Mouse (Mus musculus): ENCODE results near the gene Capzb.

Gene Capzb

DNA sequence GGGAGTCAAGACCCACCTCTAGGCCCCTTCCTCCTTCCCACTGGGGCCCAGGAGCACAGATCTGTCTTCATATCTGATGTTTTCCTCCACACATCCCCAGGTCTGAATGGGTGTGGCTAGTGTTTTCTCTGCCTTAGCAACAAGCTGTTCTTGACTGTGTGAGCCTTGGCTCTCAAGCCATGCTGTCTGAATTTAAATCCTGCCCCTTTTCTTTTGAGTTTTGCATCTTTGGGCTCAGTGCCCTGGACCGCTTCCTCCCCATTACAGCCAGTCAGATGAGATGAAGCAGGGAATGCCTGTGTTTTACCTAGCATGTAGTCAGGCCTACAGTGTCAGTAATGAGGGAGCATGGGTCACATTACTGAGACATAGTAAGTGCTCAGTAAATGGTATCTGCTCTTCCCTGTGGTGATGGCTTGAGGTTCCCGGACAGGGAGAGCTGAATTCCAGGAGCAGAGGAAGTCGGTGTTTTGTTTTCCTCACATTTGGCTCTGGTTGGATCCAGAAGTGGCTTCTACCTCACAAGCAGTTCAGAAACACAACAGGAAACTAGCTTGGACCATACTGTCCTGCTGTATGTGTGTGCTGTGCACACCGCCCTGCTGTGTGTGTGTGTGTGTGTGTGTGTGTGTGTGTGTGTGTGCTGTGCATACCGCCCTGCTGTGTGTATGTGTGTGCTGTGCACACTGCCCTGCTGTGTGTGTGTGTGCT lies 16.6 kb downstream of the Capzb start:
- no peak for DNase-seq

DNA sequence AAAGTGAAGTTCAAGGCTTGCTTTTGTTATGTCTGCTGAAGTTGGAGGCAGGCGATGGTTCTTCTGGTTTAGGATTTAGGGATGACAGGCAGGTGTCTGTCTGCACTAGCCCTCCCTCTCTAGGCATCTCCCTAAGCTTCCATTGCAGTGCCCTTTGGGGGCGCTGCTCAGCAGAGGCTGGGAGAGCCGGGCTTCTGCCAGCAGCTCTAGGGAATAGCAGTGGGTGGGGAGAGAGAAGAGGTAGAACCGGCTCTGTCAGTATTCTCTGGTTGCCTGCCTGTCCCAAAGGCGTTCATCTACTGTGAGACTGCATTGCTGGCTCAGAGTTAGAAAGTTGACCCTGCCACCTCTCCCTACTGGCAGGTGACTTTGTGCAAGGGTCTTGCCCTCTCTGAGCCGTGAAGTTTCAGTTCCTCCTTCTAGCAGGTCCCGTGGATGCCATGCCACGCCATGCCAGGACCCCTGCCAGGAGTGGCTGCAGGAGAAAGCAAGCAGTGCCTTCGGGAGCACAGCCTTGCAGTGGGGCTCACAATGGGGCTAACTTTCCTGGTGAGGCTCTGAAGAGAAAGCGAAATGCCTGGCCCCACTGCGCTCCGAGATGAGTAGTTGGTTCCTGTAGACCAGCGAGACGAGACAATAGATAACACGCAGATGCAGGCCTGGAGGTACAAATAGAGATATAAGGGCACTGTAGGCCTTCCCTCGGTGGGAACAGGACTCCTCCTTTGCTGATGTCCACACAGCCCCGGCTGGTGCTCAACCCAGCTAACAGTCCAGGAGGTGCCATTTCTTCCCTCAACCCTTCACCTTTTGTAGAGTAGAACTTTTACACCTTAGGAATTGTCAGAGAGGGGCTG lies 19.5 kb downstream of the Capzb start:
- DNase-seq = peak; percentile 54

DNA sequence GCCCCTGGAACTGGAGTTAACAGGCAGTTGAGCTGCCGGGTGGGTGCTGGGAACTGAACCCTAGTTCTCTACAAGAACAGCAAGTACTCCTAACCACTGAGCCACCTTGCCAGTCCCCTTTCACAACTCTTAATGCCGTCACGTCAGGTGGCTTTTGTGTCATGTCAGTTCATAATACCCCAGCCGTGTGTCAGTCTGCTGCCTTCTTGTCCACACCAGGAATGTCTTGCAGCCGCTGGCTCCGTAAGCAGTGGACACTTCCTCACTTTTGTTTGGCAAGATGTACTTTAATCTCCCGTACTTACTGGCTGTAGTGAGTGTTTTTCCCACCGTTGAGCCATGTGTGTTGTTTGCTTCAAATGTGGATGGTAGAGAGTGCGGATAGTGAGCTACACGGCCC lies 20.4 kb downstream of the Capzb start:
- DNase-seq = no peak

DNA sequence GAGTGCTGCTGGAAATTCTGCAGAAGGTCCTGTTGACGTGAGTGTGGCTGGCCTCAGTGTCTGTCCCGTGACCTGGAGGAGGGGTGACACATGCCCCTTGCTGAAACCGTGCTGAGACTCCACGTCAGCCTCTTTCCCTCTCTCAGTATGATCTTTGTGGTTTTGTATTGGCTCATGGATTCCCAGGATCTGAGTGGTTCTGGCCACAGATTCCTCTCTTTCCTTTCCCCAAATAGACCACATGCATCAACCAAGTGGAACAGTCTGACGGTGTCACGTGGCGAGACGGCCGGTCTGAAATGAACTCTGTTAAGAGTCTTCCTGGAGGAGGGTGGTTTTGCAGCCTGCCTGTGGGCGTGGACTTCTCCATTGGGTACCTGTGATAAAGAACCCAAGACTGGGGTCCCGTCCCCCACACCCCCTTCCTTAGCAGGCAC lies 21.3 kb downstream of the Capzb start:
- peak; percentile 67 for DNase-seq

DNA sequence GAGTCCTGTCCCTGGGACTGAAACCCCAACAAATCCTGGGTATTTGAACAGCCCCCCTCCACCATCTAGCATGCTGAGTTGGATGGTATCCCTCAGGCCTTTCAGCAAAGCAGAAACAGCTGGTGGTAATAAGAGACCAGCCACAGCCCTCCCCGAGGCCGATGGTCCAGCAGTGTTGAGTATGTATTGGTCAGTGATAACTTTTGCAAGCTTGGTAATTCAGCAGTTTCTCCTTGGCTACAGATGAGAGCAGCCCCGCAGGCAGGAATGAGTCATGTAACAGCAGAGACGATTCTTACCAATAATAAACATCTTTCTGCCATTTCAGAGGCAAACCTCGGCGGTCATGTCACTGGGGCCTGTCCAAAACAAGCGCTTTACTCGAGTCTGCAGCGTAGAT lies 23.9 kb downstream of the Capzb start:
- DNase-seq = no peak

DNA sequence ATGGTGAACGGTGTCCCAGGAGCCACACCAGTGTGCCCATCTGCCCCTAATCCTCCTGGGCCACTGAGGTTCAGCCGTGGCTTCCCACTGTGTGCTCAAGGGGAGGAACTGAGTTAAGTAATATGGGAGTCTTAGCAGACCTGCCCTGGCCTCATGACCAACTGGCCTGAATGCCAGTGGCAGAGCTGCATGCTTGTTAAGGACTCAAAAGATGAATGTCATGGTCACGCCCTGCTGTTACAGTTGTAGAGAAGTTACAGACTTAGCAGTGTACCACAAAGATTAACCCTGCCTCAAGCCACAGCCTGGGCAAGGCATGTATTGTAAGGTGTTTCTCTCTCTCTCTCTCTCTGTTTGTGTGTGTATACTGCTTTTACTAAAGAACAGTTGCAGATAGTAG lies 25.8 kb downstream of the Capzb start:
- no peak for DNase-seq

DNA sequence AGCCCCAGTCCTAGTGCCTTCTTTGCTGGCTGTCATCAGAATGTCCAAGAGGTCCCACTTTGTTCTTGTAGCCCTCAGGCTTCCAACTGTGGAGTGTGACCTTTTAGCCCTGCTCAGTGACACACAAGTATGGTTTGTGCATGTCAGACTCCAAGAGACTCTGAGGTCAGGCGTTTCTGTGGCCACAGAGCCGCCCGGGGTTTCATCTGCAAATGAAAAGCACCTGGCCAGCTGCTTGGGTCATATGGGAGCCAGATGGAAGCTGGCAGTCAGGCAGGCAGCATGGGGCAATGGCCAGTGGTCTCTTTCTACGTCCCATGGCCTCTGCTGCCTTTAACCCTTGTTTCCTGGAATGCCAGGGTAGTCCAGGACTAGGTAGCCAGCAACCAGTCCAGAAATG lies 27.0 kb downstream of the Capzb start:
- DNase-seq = no peak

DNA sequence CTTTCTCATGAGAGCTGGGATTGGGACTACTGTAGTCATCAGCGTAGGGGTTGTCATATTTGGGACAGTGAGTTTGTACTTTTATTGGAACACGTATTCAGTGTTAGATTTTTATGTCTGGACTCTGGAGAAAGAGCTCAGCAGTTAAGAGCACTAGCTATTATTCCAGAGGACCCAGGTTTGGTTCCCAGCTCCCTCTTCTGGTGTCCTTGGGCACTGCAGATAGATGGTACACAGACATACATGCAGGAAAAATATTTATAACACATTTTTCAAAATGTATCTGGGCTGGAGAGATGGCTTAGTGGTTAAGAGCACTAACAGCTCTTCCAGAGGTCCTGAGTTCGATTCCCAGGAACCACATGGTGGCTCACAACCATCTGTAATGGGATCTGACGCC lies 28.3 kb downstream of the Capzb start:
- no peak for DNase-seq

DNA sequence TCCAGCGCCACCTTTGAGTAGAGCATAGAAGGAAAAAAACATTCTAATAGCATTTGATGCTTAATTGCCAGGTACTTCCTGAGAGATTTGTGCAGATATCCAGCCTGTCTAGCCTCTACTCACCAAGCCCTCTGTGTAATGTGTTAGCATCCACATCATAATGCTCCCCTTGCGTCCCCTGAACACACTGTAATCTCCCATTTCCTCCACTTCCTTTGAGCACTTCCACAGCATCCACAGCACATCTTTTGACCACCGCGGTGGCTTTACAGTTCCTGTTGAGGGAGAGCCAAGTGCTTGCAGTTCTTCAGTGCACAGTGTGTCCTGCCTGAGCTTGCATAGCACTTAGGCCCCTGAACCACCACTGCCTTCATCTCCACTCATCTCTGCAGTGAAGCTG lies 29.1 kb downstream of the Capzb start:
- no peak for DNase-seq

DNA sequence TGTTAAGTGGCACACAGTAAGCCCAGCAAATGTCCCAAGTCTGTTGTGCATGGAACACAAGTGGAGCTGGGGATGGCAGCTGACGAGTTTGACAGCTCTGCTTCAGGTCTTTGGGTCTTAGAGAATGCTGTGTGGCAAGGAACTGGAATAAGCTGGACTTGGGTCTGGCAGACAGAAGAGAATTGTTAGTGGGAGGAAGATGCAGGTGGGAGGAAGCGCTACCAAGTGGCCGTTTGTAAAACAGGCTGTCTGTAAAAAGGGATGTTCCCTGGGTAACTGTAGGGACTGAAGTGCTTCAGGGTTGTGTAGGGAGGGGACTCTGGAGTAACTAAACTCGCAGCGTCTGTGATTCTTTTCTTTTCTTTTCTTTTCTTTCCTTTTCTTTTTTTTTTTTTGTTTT lies 32.4 kb downstream of the Capzb start:
- no peak for DNase-seq

DNA sequence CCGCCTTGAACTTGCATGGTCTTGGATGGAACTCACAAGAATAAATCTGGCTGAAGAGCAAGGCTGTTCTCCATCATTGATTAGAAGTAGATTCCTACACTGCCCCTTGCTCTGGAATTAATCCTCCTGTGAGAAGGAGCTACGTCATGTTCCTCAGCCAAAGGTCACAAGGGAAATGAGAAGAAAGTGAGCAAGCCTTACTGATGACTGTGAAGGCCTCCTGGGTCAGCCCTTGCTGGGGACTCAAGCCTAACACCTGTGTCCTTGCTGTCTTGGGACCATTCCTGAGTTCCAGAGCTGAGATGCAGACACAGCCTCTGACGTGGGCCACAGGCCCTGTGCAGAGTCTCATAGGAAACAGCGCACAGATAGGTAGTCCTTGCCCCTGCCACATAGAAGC lies 33.2 kb downstream of the Capzb start:
- DNase-seq = no peak

DNA sequence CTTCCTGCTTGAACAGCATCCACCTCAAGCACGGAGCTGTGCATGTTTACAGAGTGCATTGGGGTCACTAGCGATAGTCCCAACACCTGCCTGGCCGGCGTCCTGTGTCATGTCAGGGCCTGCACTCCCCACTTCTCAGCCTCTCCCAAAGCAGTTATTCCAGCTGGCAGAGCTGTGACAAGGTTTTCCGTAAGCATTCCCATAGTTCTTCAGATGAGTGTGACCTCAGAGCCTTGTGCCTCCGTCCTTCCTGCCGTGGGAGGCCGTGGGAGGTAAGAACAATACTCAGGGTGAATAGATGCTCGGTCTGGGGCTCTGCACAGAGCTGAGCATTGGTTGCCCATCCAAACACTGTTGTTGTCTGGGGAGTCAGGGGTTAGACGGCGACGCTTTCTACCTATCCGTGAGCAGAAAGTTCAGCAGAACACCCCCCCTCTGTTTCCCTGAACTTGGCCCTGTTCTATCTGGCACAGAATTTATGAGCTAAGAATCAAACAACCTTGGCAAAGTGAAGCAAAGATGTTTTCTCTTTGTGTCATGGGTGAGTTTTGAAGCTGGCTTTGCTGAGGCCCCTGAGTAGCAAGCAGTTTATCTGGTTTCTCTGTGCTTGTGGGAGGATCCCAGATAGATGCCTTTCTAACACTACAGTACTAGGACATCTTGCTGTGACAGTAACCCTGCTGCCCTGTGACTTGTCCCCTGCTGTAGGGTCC lies 34.0 kb downstream of the Capzb start:
- no peak for DNase-seq

DNA sequence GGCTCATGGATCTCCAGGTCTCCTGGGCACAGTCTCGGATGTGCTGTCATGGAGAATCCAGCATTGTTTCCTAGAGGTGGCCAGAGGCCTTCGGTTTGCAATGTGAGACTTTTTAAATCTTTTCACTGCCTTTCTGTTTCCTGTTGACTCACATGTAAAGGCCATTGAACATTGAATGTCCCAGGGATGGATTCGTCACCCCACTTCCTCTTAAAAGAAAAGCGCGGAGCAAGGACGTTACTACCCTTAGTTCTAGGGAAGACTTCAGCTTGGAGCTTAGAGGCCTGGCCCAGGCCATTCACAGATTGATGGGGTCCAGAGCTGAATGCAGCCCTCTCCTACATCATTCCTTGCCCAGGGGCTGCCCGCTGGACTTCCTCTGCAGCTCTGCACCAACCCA lies 35.2 kb downstream of the Capzb start:
- no peak for DNase-seq

DNA sequence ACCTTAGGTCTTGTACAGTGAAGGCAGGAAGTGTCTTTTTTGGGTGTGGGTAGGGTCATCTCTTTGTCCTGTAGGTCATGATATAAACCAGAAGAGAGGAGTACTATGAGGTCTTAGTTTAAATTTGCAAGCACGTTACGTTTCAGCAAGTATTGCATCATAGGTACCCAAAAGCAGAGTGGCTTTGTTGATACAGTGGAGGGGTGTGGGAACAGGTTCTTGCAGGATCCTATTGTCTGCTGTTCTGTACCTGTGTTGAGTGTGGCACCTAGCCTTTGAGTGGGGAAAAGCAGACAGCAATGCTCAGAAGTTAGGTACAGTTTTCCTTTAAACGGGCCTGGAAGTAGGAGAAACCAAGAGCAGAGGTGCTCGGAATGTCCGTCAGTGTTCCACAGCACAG lies 36.6 kb downstream of the Capzb start:
- DNase-seq = no peak

DNA sequence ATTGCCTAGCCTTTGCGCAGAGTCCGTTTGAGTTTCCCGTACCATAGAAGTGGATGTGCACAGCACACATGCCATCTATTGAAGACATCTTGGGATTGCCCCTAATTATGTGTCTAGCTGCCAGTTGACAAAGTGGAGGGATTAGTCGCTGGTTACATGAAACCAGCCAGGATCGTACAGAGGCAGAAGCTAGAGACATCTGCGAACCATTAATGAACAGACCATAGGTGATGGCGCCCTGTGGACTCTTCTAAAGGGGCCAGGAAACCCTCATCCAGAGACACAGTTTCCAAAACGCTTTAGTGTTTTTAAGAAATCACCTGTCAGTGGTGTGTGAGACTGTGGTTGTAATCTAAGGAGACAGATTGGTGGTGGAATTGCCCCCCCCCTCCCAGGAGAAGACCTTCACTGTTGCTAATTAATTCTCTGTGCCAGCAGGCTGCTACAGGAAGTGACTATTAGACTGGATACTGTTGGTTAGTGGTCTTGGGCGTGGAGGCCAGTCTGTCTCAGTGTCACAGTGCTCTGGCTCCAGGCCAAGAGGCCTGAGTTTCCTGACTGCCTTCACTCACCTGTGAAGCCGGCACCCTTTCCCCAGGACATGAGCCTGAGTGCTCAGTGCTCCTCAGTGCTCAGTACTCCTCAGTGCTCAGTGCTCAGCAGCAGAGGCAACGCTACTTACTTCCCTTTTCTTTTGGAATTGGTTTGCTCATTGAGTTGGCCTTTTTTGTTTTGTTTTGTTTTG lies 37.8 kb downstream of the Capzb start:
- no peak for DNase-seq

DNA sequence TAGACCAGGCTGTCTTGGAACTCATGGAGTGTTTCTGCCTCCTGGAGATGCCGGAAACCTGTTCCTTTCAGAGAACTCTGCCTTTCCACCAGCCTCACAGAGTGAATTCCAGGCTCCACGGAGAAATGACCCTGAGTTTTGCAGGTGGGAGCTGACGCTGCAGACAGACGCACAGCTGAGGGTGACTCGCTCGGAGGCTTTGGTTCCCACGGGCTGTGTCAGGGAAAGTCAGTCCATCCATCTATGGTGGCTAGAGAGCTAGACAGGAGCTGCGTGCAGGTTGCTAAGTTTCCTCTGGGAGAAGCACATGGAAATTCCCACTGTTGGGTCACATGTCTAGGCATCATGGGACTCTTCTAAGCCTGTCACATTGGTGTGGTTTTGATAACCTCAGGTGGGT lies 38.5 kb downstream of the Capzb start:
- no peak for DNase-seq

DNA sequence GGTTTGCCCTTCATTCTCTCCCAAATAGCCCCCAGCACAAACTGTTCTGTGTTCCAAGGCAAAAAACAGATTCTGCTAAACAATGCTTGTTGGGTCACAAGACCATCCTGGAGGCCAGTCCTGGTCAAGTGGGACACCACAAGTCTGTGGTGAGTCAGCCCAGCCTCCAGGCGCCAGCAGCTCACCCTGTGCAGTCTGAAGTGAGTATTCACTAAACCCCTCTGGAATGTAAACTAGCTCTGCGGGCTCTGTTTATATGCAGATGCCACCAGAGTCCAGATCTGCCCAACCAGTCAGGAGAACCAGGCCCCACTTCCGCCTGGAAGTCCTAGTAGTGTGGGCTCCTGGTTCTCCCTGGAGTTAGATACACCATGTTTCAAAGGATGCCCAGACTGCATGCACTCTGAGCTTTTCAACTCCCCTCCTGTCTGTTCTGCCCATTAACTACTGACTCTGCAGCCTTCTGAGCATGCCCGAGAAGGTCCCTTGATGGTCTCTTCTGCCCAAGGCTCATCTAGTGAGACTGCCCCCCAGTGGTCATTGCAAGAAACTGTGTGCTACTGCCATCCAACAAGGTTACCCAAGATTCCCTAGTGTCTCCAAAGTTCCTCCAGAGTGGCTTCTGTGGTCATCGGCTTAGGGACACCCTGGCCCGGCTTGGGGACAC lies 39.9 kb downstream of the Capzb start:
- peak; percentile 76 for DNase-seq

DNA sequence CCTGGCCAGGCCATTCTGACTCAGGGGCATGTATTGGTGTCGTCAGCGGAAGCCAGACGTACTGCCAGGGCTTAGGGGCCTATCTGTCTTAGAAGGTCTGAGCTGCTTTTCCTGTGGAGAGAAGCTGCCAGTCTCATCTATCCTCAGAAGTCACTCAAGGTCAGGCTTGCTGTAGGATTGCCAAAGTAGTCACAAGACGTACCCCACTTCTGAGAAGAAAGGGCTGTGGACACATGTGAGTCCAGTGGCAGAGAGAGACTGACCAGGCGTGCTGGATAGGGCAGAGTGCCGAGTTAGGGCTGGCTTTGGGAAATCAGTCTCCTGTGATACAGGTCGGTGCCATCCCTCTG lies 40.4 kb downstream of the Capzb start:
- no peak for DNase-seq

DNA sequence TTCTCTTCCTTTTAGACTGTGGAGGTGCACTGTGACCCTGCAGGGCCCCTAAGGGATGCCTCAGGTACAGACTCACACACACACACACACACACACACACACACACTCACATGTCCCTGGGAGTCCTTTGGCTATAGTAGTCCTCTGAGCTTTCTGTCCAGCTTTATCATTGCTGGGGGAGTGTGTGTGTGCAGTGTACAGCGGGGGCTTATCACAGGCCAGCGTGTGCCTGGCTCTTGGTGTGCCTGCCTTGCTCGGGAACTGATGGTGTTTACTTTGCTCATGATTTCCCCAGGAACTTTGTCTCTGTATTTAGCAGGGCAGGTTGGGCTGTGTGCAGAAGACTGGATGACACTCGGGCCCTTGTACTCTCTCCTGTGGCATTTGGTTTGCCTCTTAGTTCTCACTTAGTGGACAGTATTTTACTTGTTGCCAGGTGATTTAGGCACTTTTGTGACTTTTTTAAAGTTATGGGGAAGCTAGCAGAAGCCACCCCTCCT lies 41.1 kb downstream of the Capzb start:
- no peak for DNase-seq

DNA sequence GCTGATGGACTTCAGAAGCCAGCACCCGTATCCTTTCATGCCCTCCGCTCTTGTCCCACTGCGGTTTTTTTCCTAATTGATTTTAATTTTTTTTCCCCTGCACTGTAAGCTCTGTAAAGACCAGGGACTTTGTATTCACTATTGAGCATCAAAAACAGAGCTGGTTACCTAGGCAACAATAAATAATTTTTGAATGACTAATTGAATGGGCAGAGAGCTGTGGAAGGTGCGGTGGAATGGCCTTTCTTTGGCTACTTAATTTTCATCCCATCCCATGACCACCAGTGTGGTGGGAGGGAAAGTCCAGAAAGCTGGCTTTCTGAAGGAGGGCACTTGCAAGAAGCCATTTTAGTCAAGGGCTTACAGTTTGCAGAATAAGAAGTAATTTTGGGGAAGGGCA lies 41.6 kb downstream of the Capzb start:
- DNase-seq = no peak

DNA sequence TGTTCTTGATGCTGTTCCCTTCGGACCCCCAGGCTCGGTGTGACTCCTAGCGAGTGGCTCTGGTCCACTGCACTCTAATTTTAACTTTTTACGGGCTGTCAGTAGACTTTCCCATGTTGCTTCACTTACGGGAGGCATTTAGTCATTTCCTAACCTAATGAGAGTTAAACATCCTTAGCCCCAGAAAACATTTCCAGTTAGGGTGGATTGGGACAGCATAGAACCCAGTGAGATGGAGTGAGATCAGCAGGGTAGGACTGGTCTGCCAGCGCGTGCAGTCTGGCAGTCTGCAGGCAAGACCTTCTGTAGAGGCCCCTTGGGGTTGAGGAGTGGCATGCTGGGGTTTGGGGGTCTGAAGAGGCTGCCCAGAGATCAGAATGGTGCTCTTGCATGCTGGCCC lies 42.9 kb downstream of the Capzb start:
- DNase-seq = no peak

DNA sequence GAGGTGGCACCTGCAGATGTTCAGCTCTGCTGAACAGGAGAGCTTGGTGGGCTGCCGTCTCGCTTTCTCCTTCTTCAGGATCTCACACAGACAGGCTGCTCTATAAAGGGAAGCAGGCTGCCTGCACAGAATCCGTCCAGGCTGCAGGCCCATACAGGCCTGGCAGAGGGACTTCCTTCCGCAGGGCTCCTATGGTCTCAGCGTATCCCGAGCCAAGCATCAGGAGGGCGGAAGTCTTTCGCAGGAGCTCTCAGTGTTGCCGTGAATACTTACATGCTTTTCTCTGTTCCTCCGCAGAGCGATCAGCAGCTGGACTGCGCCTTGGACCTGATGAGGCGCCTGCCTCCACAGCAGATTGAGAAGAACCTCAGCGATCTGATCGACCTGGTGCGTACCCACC lies 45.9 kb downstream of the Capzb start:
- peak; percentile 68 for DNase-seq

DNA sequence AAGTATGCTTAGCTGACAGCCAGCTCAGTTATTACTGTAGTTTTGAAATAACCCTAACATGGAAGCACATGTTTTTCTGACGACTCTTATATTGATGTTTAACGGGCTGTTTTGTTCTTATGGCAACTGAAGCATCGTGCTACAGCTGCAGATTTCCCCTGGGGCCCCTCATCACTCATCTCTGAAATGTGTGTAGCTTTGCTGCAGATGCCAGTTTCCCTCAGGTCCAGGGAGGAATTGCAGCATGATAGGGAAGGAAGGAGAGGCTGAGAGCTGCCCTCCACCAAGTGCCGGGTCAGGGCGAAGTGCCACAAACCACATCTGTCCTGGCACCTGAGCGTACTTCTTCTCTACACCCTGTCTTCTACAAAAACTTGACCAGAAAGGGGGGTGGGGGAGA lies 47.6 kb downstream of the Capzb start:
- no peak for DNase-seq
